Mouse (Mus musculus): ENCODE results near the gene Pprc1. TPM values are rescaled to one million over a fixed set of nuclear protein-coding genes. Genes with fewer than 3 reads are reported as not detected.

The Pprc1 gene
- polyA plus RNA-seq, 1 experiment from 2014 or later: 45.8 TPM

GRCm38 (mm10) chr19:46044993-46045695 is 458 bp downstream of the Pprc1 start, which contains the start of gene Ldb1:
TSS of gene Ldb1 (minus strand) at chr19:46045214.
- DNase-seq (ENCODE audit: low spot score): peak; percentile 88
- peak within 1 kb of the TSS; percentile 90 for H3K4me2 ChIP-seq (replicated peaks; ENCODE audit: low read depth, low read length)
- H3K4me3 ChIP-seq (ENCODE audit: low read depth, low read length): peak within 1 kb of the TSS; percentile 72
- 0% methylated on average over 67 of the region's 84 CpGs for WGBS
- peaks cover 32% of the 10 kb centered on the region for H3K4me1 ChIP-seq (replicated peaks; ENCODE audit: control insufficient read depth, insufficient read depth, low read length)
- no peaks in the 10 kb centered on the region for H3K27me3 ChIP-seq (ENCODE audit: control insufficient read depth, insufficient read depth, low read length)
- ATAC-seq (ENCODE audit: low FRiP score): peak; percentile 76
- H3K36me3 ChIP-seq (ENCODE audit: control insufficient read depth, insufficient read depth, low read length): no peaks in the 10 kb centered on the region
- H3K27ac ChIP-seq (ENCODE audit: low read depth, low read length): peak within 1 kb of the TSS; percentile 97
- no peaks in the 10 kb centered on the region for H3K9me3 ChIP-seq (ENCODE audit: control insufficient read depth, low read length)
- H3K9ac ChIP-seq (ENCODE audit: low read depth, low read length): peak within 1 kb of the TSS; percentile 92

GRCm38 (mm10) chr19:46045696-46046311 is 1.1 kb downstream of the Pprc1 start:
- ATAC-seq (ENCODE audit: low FRiP score) (peak; percentile 9), DNase-seq (ENCODE audit: low spot score) (no peak)
- H3K9me3 ChIP-seq (ENCODE audit: control insufficient read depth, low read length): no peaks in the 10 kb centered on the region
- peak overlapping the region; percentile 90 for H3K4me2 ChIP-seq (replicated peaks; ENCODE audit: low read depth, low read length)
- no peaks in the 10 kb centered on the region for H3K36me3 ChIP-seq (ENCODE audit: control insufficient read depth, insufficient read depth, low read length)
- 2% methylated on average over 7 of the region's 7 CpGs for WGBS
- H3K4me1 ChIP-seq (replicated peaks; ENCODE audit: control insufficient read depth, insufficient read depth, low read length): peaks cover 28% of the 10 kb centered on the region
- H3K4me3 ChIP-seq (ENCODE audit: low read depth, low read length): peak overlapping the region; percentile 72
- H3K27me3 ChIP-seq (ENCODE audit: control insufficient read depth, insufficient read depth, low read length): no peaks in the 10 kb centered on the region
- peak overlapping the region; percentile 96 for H3K27ac ChIP-seq (ENCODE audit: low read depth, low read length)
- peak overlapping the region; percentile 92 for H3K9ac ChIP-seq (ENCODE audit: low read depth, low read length)

GRCm38 (mm10) chr19:46046621-46047025 is 1.9 kb downstream of the Pprc1 start:
- peak; percentile 23 for DNase-seq (ENCODE audit: low spot score)
- H3K27ac ChIP-seq (ENCODE audit: low read depth, low read length): no peak overlapping the region

GRCm38 (mm10) chr19:46047426-46047825 is 2.7 kb downstream of the Pprc1 start:
- Histone ChIP-seq H3K9me3 (ENCODE audit: control insufficient read depth, low read length) (no peaks in the 10 kb centered on the region), H3K27me3 (ENCODE audit: control insufficient read depth, insufficient read depth, low read length) (no peaks in the 10 kb centered on the region), H3K27ac (ENCODE audit: low read depth, low read length) (no peak overlapping the region), H3K4me2 (replicated peaks; ENCODE audit: low read depth, low read length) (no peak overlapping the region), H3K4me3 (ENCODE audit: low read depth, low read length) (no peak overlapping the region), H3K36me3 (ENCODE audit: control insufficient read depth, insufficient read depth, low read length) (no peaks in the 10 kb centered on the region), H3K4me1 (replicated peaks; ENCODE audit: control insufficient read depth, insufficient read depth, low read length) (peaks cover 21% of the 10 kb centered on the region), H3K9ac (ENCODE audit: low read depth, low read length) (no peak overlapping the region)
- ATAC-seq (ENCODE audit: low FRiP score): no peak
- DNase-seq (ENCODE audit: low spot score): no peak
- 71% methylated on average over 2 of the region's 2 CpGs for WGBS

More at GRCm38 (mm10) chr19:46046621-46047025, 1.9 kb downstream of the Pprc1 start:
- no peak for ATAC-seq (ENCODE audit: low FRiP score)
- 7% methylated on average over 10 of the region's 10 CpGs for WGBS
- H3K36me3 ChIP-seq (ENCODE audit: control insufficient read depth, insufficient read depth, low read length): no peaks in the 10 kb centered on the region
- H3K9me3 ChIP-seq (ENCODE audit: control insufficient read depth, low read length): no peaks in the 10 kb centered on the region
- peaks cover 23% of the 10 kb centered on the region for H3K4me1 ChIP-seq (replicated peaks; ENCODE audit: control insufficient read depth, insufficient read depth, low read length)
- H3K27me3 ChIP-seq (ENCODE audit: control insufficient read depth, insufficient read depth, low read length): no peaks in the 10 kb centered on the region
- H3K9ac ChIP-seq (ENCODE audit: low read depth, low read length): no peak overlapping the region
- H3K4me2 ChIP-seq (replicated peaks; ENCODE audit: low read depth, low read length): no peak overlapping the region
- H3K4me3 ChIP-seq (ENCODE audit: low read depth, low read length): no peak overlapping the region

- Histone ChIP-seq H3K27ac (ENCODE audit: low read depth, low read length) (no peak overlapping the region), H3K4me2 (replicated peaks; ENCODE audit: low read depth, low read length) (no peak overlapping the region), H3K27me3 (ENCODE audit: control insufficient read depth, insufficient read depth, low read length) (no peaks in the 10 kb centered on the region), H3K9ac (ENCODE audit: low read depth, low read length) (no peak overlapping the region), H3K4me3 (ENCODE audit: low read depth, low read length) (no peak overlapping the region), H3K9me3 (ENCODE audit: control insufficient read depth, low read length) (no peaks in the 10 kb centered on the region), H3K4me1 (replicated peaks; ENCODE audit: control insufficient read depth, insufficient read depth, low read length) (peaks cover 8% of the 10 kb centered on the region), H3K36me3 (ENCODE audit: control insufficient read depth, insufficient read depth, low read length) (no peaks in the 10 kb centered on the region)
- DNase-seq (ENCODE audit: low spot score): no peak
- 80% methylated on average over 4 of the region's 4 CpGs for WGBS
- ATAC-seq (ENCODE audit: low FRiP score): no peak
Measured at GRCm38 (mm10) chr19:46049129-46049528, 4.4 kb downstream of the Pprc1 start.

- ATAC-seq (ENCODE audit: low FRiP score) (no peak), DNase-seq (ENCODE audit: low spot score) (no peak)
- Histone ChIP-seq H3K9me3 (ENCODE audit: control insufficient read depth, low read length) (no peaks in the 10 kb centered on the region), H3K27ac (ENCODE audit: low read depth, low read length) (no peak overlapping the region), H3K4me2 (replicated peaks; ENCODE audit: low read depth, low read length) (no peak overlapping the region), H3K27me3 (ENCODE audit: control insufficient read depth, insufficient read depth, low read length) (no peaks in the 10 kb centered on the region), H3K36me3 (ENCODE audit: control insufficient read depth, insufficient read depth, low read length) (no peaks in the 10 kb centered on the region), H3K4me3 (ENCODE audit: low read depth, low read length) (no peak overlapping the region), H3K9ac (ENCODE audit: low read depth, low read length) (no peak overlapping the region), H3K4me1 (replicated peaks; ENCODE audit: control insufficient read depth, insufficient read depth, low read length) (peaks cover 8% of the 10 kb centered on the region)
- 71% methylated on average over 2 of the region's 2 CpGs for WGBS
Measured at GRCm38 (mm10) chr19:46050462-46050861, 5.8 kb downstream of the Pprc1 start.

GRCm38 (mm10) chr19:46055752-46056387 is 11.2 kb downstream of the Pprc1 start:
- peak overlapping the region; percentile 32; the same call in 1 of the 2 replicates for H3K9ac ChIP-seq (ENCODE audit: low read depth, low read length)
- ATAC-seq (ENCODE audit: low FRiP score) (peak; percentile 78), DNase-seq (ENCODE audit: low spot score) (no peak)
- peak overlapping the region; percentile 83; the same call in 1 of the 2 replicates for H3K4me2 ChIP-seq (replicated peaks; ENCODE audit: low read depth, low read length)
- H3K4me3 ChIP-seq (ENCODE audit: low read depth, low read length): peak overlapping the region; percentile 87
- no peaks in the 10 kb centered on the region for H3K36me3 ChIP-seq (ENCODE audit: control insufficient read depth, insufficient read depth, low read length)
- H3K27me3 ChIP-seq (ENCODE audit: control insufficient read depth, insufficient read depth, low read length): no peaks in the 10 kb centered on the region
- H3K4me1 ChIP-seq (replicated peaks; ENCODE audit: control insufficient read depth, insufficient read depth, low read length): no peaks in the 10 kb centered on the region
- no peak overlapping the region for H3K27ac ChIP-seq (ENCODE audit: low read depth, low read length)
- no peaks in the 10 kb centered on the region for H3K9me3 ChIP-seq (ENCODE audit: control insufficient read depth, low read length)
- under 1% methylated on average over 11 of the region's 11 CpGs for WGBS

GRCm38 (mm10) chr19:46056388-46056946 is 11.8 kb downstream of the Pprc1 start:
- peak overlapping the region; percentile 83 for H3K4me2 ChIP-seq (replicated peaks; ENCODE audit: low read depth, low read length)
- H3K9me3 ChIP-seq (ENCODE audit: control insufficient read depth, low read length): no peaks in the 10 kb centered on the region
- no peaks in the 10 kb centered on the region for H3K36me3 ChIP-seq (ENCODE audit: control insufficient read depth, insufficient read depth, low read length)
- H3K27ac ChIP-seq (ENCODE audit: low read depth, low read length): peak overlapping the region; percentile 75
- DNase-seq (ENCODE audit: low spot score) (peak; percentile 95), ATAC-seq (ENCODE audit: low FRiP score) (peak; percentile 95)
- H3K27me3 ChIP-seq (ENCODE audit: control insufficient read depth, insufficient read depth, low read length): no peaks in the 10 kb centered on the region
- H3K4me1 ChIP-seq (replicated peaks; ENCODE audit: control insufficient read depth, insufficient read depth, low read length): no peaks in the 10 kb centered on the region
- WGBS: under 1% methylated on average over 50 of the region's 52 CpGs
- peak overlapping the region; percentile 87 for H3K4me3 ChIP-seq (ENCODE audit: low read depth, low read length)
- peak overlapping the region; percentile 79 for H3K9ac ChIP-seq (ENCODE audit: low read depth, low read length)
